ENCODE assay signal across 8 mouse cellular contexts in the genomic region with DNA sequence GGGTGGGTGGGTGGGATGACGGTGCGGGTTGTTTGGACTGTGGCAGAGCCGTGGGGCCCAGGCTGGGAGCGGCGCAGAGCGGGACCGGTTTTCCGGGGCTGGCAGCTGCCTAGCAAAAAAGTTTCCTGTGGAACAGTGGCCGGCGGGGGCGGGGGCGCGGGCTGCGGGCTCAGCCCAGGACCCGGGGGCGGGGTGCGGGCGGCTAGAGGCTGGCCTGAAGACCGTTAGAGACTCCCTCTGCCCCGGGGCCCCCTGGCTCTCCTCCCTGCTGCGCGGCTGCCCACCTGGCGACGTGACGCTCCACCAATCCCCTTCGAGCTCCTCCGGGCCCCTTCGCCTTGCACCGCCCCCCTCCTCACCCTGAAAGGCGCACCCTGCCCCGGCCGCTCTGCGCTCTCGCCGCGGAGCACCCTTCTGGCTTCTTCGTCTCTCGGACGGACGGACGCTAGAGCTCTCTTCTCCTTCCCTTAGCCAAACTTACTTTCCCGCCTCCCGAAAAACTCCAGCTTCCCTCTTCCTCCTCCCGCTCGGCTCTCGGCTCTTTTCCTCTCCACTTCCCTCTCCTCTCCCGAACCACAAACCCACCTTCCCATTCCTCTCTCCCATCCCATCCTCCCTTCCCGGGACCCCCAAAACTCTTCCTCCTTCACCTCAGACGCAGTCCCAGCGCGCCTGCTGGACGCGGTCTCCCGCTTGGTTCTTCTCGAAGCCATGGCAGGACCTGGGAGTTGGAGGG. TPM values are rescaled to one million over a fixed set of nuclear protein-coding genes. Genes with fewer than 3 reads are reported as not detected.
A peak's percentile ranks its signal among the peaks of the same experiment; 100 is the strongest.
DNase-seq lines count a peak whose midpoint lies in the region; ATAC-seq lines count a peak whose summit lies in the region.

A gene (plus strand): TSS at position 390 of the 736 bp plus-strand sequence.

- no peaks in the 10 kb centered on the region for H3K9me3 ChIP-seq in kidney, embryonic 15.5 days (replicated peaks)
- H3K9me3 ChIP-seq in embryonic facial prominence, embryonic 15.5 days (replicated peaks), result no peaks in the 10 kb centered on the region
- H3K9me3 ChIP-seq in liver, embryonic 12.5 days (replicated peaks), result no peaks in the 10 kb centered on the region
- H3K9me3 ChIP-seq in neural tube, embryonic 15.5 days (replicated peaks), result no peaks in the 10 kb centered on the region

- peak; percentile 96 for ATAC-seq in kidney, embryonic 15.5 days (replicated peaks; ENCODE audit: low FRiP score)
- peak; percentile 92 for ATAC-seq in embryonic facial prominence, embryonic 15.5 days (ENCODE audit: insufficient number of reproducible peaks, low FRiP score, low TSS enrichment, low read depth)
- ATAC-seq in liver, embryonic 12.5 days, result peak; percentile 52; the same call in 1 of the 2 replicates
- ATAC-seq in neural tube, embryonic 15.5 days (ENCODE audit: low FRiP score), result no peak; the same call in 1 of the 2 replicates

- intact Hi-C loops in heart, postnatal 25 days (cut with DNase I), result no loop called here

- H3K4me2 ChIP-seq in kidney, embryonic 15.5 days, result peak within 1 kb of the TSS; percentile 69
- peak within 1 kb of the TSS; percentile 55 for H3K4me2 ChIP-seq in embryonic facial prominence, embryonic 15.5 days (replicated peaks)
- peak within 1 kb of the TSS; percentile 52 for H3K4me2 ChIP-seq in liver, embryonic 12.5 days
- H3K4me2 ChIP-seq in neural tube, embryonic 15.5 days, result peak within 1 kb of the TSS; percentile 75

- H3K27ac ChIP-seq in kidney, embryonic 15.5 days, result no peak within 1 kb of the TSS
- H3K27ac ChIP-seq in embryonic facial prominence, embryonic 15.5 days (replicated peaks), result peak within 1 kb of the TSS; percentile 71
- no peak within 1 kb of the TSS for H3K27ac ChIP-seq in liver, embryonic 12.5 days
- no peak within 1 kb of the TSS for H3K27ac ChIP-seq in neural tube, embryonic 15.5 days (replicated peaks)

- 34% methylated on average over 35 of the region's 55 CpGs for WGBS in kidney, embryonic 15.5 days
- WGBS in embryonic facial prominence, embryonic 15.5 days, result 22% methylated on average over 51 of the region's 55 CpGs
- 18% methylated on average over 36 of the region's 55 CpGs for WGBS in liver, embryonic 12.5 days (ENCODE audit: insufficient replicate concordance)
- WGBS in neural tube, embryonic 15.5 days, result 21% methylated on average over 41 of the region's 55 CpGs

- H3K4me1 ChIP-seq in kidney, embryonic 15.5 days, result 0 out of 2 replicates have a peak, but pooled peaks cover 5% of the 10 kb centered on the region
- H3K4me1 ChIP-seq in embryonic facial prominence, embryonic 15.5 days, result no peaks in the 10 kb centered on the region
- no peaks in the 10 kb centered on the region for H3K4me1 ChIP-seq in liver, embryonic 12.5 days
- H3K4me1 ChIP-seq in neural tube, embryonic 15.5 days, result 0 out of 2 replicates have a peak, but pooled peaks cover 4% of the 10 kb centered on the region

- peak within 1 kb of the TSS; percentile 49 for H3K4me3 ChIP-seq in kidney, embryonic 15.5 days (replicated peaks)
- peak within 1 kb of the TSS; percentile 48 for H3K4me3 ChIP-seq in embryonic facial prominence, embryonic 15.5 days (replicated peaks)
- peak within 1 kb of the TSS; percentile 36 for H3K4me3 ChIP-seq in liver, embryonic 12.5 days
- H3K4me3 ChIP-seq in neural tube, embryonic 15.5 days (replicated peaks), result peak within 1 kb of the TSS; percentile 42

- DNase-seq in kidney, adult 9 months, result no peak
- DNase-seq in heart, postnatal 25 days (ENCODE audit: low spot score), result peak; percentile 3
- DNase-seq in thymus, postnatal 10 days (ENCODE audit: low spot score in 2 of 2), result no peak
- no peak for DNase-seq in left cerebral cortex, adult 11 months (ENCODE audit: low spot score)

- H3K27me3 ChIP-seq in kidney, embryonic 15.5 days, result peaks cover 32% of the 10 kb centered on the region
- no peaks in the 10 kb centered on the region for H3K27me3 ChIP-seq in embryonic facial prominence, embryonic 15.5 days
- peaks cover 31% of the 10 kb centered on the region for H3K27me3 ChIP-seq in liver, embryonic 12.5 days (replicated peaks)
- peaks cover 31% of the 10 kb centered on the region for H3K27me3 ChIP-seq in neural tube, embryonic 15.5 days (replicated peaks)

- H3K9ac ChIP-seq in kidney, embryonic 15.5 days, result no peak within 1 kb of the TSS; the same call in 1 of the 2 replicates
- H3K9ac ChIP-seq in embryonic facial prominence, embryonic 15.5 days, result peak within 1 kb of the TSS; percentile 23
- H3K9ac ChIP-seq in liver, embryonic 12.5 days, result no peak within 1 kb of the TSS
- H3K9ac ChIP-seq in neural tube, embryonic 15.5 days (replicated peaks), result no peak within 1 kb of the TSS

- no peaks in the 10 kb centered on the region for H3K36me3 ChIP-seq in kidney, embryonic 15.5 days
- H3K36me3 ChIP-seq in embryonic facial prominence, embryonic 15.5 days, result no peaks in the 10 kb centered on the region
- H3K36me3 ChIP-seq in liver, embryonic 12.5 days, result no peaks in the 10 kb centered on the region
- no peaks in the 10 kb centered on the region for H3K36me3 ChIP-seq in neural tube, embryonic 15.5 days

RNA-seq across cellular contexts. Expression of the gene that starts here (rescaled TPM):
- polyA plus RNA-seq in kidney, embryonic 15.5 days (2015; fragmentation: Nextera tagmentation; extraction: Ambion mirVana), result 17.9 and 18.4 TPM in 2 replicates
- 49.3 and 61.1 TPM in 2 replicates for polyA plus RNA-seq in embryonic facial prominence, embryonic 15.5 days (2015; fragmentation: Nextera tagmentation; extraction: Ambion mirVana)
- total RNA-seq in heart, postnatal 25 days (2021), result 1 to 10 TPM; 1.4 to 1.5 TPM
- 9.5 and 10.8 TPM in 2 replicates for polyA plus RNA-seq in liver, embryonic 12.5 days (2016; fragmentation: Nextera tagmentation; extraction: Ambion mirVana)
- polyA plus RNA-seq in neural tube, embryonic 15.5 days (2015; fragmentation: Nextera tagmentation; extraction: Ambion mirVana), result 3.9 and 5.4 TPM in 2 replicates
